27 mouse cellular contexts compared by ENCODE assay signal in the genomic region with DNA sequence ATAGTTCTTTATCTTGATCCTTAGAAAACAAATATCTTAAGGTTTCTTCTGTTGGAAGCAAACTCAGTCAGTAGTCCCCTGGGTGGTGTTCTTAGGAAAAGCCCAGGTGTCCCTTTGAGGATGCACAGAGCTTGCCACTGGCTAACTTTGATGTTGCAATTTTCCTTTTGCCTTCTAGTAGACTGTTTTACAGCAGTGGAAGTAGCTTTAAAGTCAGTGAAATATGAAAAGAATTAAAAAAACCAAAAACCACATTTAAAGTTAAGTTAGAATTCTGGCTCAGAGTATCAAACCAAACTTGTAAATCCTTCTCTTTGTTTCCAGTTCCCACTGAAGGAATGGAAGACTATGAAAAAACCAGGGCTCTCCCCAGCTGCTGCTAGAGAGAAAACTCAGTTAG. TPM values are rescaled to one million over a fixed set of nuclear protein-coding genes. Genes with fewer than 3 reads are reported as not detected.
DNase-seq lines count a peak whose midpoint lies in the region; ATAC-seq and TF ChIP-seq lines count a peak whose summit lies in the region.
"Had no signal": no experiment of that assay in that cellular context is flagged by ENCODE, and none has a peak within 500 bp of the region (broad histone marks: within the 10 kb centered on the region; RNA-seq: fewer than 3 reads in every experiment).

No protein-coding gene starts in this region.

- H3K36me3 ChIP-seq in kidney, postnatal 0 days (ENCODE audit: insufficient read depth, low read length): no peaks in the 10 kb centered on the region
- no peaks in the 10 kb centered on the region for H3K36me3 ChIP-seq in midbrain, embryonic 11.5 days (ENCODE audit: control insufficient read depth, insufficient read depth, low read length)
- no peaks in the 10 kb centered on the region for H3K36me3 ChIP-seq in midbrain, embryonic 13.5 days
- no peaks in the 10 kb centered on the region for H3K36me3 ChIP-seq in embryonic facial prominence, embryonic 13.5 days
- no peaks in the 10 kb centered on the region for H3K36me3 ChIP-seq in myocyte (ENCODE audit: control insufficient read depth, insufficient read depth)
- H3K36me3 ChIP-seq: forebrain, embryonic 10.5 days; heart, embryonic 10.5 days; heart, embryonic 13.5 days had no signal

- ATAC-seq in kidney, postnatal 0 days (replicated peaks; ENCODE audit: low FRiP score, low read depth): no peak
- no peak for ATAC-seq in midbrain, embryonic 11.5 days (ENCODE audit: low FRiP score)
- no peak for ATAC-seq in midbrain, embryonic 13.5 days
- ATAC-seq in embryonic facial prominence, embryonic 13.5 days (ENCODE audit: insufficient number of reproducible peaks, insufficient read depth, low FRiP score, low TSS enrichment, low read depth): no peak
- ATAC-seq: forebrain, embryonic 13.5 days; forebrain, embryonic 16.5 days; Patski had no signal

- peak; percentile 35 for DNase-seq in kidney, postnatal 0 days (ENCODE audit: low spot score)
- no peak for DNase-seq in kidney, adult 9 months
- DNase-seq in midbrain, embryonic 11.5 days (ENCODE audit: low spot score, missing footprints): peak; percentile 82
- no peak for DNase-seq in spleen, adult 12 weeks (ENCODE audit: low spot score)
- DNase-seq: adrenal gland, postnatal 10 days; adrenal gland, postnatal 36 days; B cell, adult 2 months; cerebellum, adult 18-20 months; cerebellum, adult 9-10 months; cerebellum, postnatal 14 days; gastrocnemius, postnatal 10 days; gastrocnemius, postnatal 36 days; heart, adult 2 months; heart, postnatal 14 days; heart, postnatal 4 days had no signal

- H3K27me3 ChIP-seq in kidney, postnatal 0 days (ENCODE audit: insufficient read depth, low read length): no peaks in the 10 kb centered on the region
- H3K27me3 ChIP-seq in midbrain, embryonic 11.5 days (ENCODE audit: control insufficient read depth, insufficient read depth, low read length): no peaks in the 10 kb centered on the region
- H3K27me3 ChIP-seq in midbrain, embryonic 13.5 days: no peaks in the 10 kb centered on the region
- H3K27me3 ChIP-seq in embryonic facial prominence, embryonic 13.5 days: no peaks in the 10 kb centered on the region
- no peaks in the 10 kb centered on the region for H3K27me3 ChIP-seq in myocyte (ENCODE audit: control insufficient read depth, insufficient read depth, insufficient read length)
- H3K27me3 ChIP-seq: CH12.LX; forebrain, embryonic 13.5 days; heart, embryonic 13.5 days; Patski had no signal

- no peak overlapping the region for H3K4me2 ChIP-seq in kidney, postnatal 0 days (ENCODE audit: low read length)
- no peak overlapping the region for H3K4me2 ChIP-seq in midbrain, embryonic 11.5 days
- no peak overlapping the region for H3K4me2 ChIP-seq in midbrain, embryonic 13.5 days (replicated peaks)
- no peak overlapping the region for H3K4me2 ChIP-seq in embryonic facial prominence, embryonic 13.5 days
- no peak overlapping the region for H3K4me2 ChIP-seq in myocyte (ENCODE audit: low read depth)
- H3K4me2 ChIP-seq: forebrain, embryonic 13.5 days; heart, embryonic 13.5 days; hindbrain, embryonic 14.5 days had no signal

- no peaks in the 10 kb centered on the region for H3K9me3 ChIP-seq in kidney, postnatal 0 days (replicated peaks; ENCODE audit: low read length)
- no peaks in the 10 kb centered on the region for H3K9me3 ChIP-seq in midbrain, embryonic 11.5 days (ENCODE audit: control insufficient read depth, low read length)
- no peaks in the 10 kb centered on the region for H3K9me3 ChIP-seq in midbrain, embryonic 13.5 days
- no peaks in the 10 kb centered on the region for H3K9me3 ChIP-seq in embryonic facial prominence, embryonic 13.5 days
- H3K9me3 ChIP-seq: forebrain, embryonic 10.5 days; forebrain, embryonic 13.5 days; G1E; heart, embryonic 10.5 days; heart, embryonic 13.5 days had no signal

- no peak overlapping the region for H3K9ac ChIP-seq in kidney, postnatal 0 days (ENCODE audit: low read depth, low read length)
- no peak overlapping the region for H3K9ac ChIP-seq in midbrain, embryonic 11.5 days (ENCODE audit: low read length)
- no peak overlapping the region for H3K9ac ChIP-seq in midbrain, embryonic 13.5 days (replicated peaks)
- no peak overlapping the region for H3K9ac ChIP-seq in embryonic facial prominence, embryonic 13.5 days
- H3K9ac ChIP-seq: forebrain, embryonic 13.5 days; heart, embryonic 13.5 days; hindbrain, embryonic 14.5 days had no signal

- H3K4me3 ChIP-seq in kidney, postnatal 0 days (replicated peaks; ENCODE audit: low read depth, low read length): no peak overlapping the region
- no peak overlapping the region for H3K4me3 ChIP-seq in midbrain, embryonic 11.5 days (ENCODE audit: low read depth, low read length)
- no peak overlapping the region for H3K4me3 ChIP-seq in midbrain, embryonic 13.5 days (replicated peaks)
- H3K4me3 ChIP-seq in embryonic facial prominence, embryonic 13.5 days: no peak overlapping the region
- no peak overlapping the region for H3K4me3 ChIP-seq in myocyte
- H3K4me3 ChIP-seq: forebrain, embryonic 10.5 days; forebrain, embryonic 13.5 days; heart, adult 2 months; heart, embryonic 10.5 days; heart, embryonic 13.5 days had no signal

- peaks cover 91% of the 10 kb centered on the region for H3K79me2 ChIP-seq in myocyte (ENCODE audit: control insufficient read depth, insufficient read depth)

- TF ChIP-seq POLR2A in myocyte (IDR thresholded peaks at IDR 0.05; ENCODE audit: insufficient read length, low read depth): no peak

- H3K27ac ChIP-seq in kidney, postnatal 0 days: no peak overlapping the region
- no peak overlapping the region for H3K27ac ChIP-seq in midbrain, embryonic 11.5 days (ENCODE audit: low read depth, low read length)
- H3K27ac ChIP-seq in midbrain, embryonic 13.5 days: no peak overlapping the region
- H3K27ac ChIP-seq in embryonic facial prominence, embryonic 13.5 days: peak overlapping the region; percentile 49; the same call in 1 of the 2 replicates
- H3K27ac ChIP-seq: forebrain, embryonic 10.5 days; forebrain, embryonic 13.5 days; heart, adult 2 months; heart, embryonic 10.5 days; heart, embryonic 13.5 days; hindbrain, embryonic 14.5 days had no signal

- no peak for TF ChIP-seq CTCF in kidney, postnatal 0 days (IDR thresholded peaks at IDR 0.05; ENCODE audit: low read depth)

- no peak overlapping the region for H3ac ChIP-seq in myocyte (ENCODE audit: control insufficient read depth, insufficient read length)

- H3K4me1 ChIP-seq in kidney, postnatal 0 days (replicated peaks; ENCODE audit: insufficient read depth, low read length): 0 out of 2 replicates have a peak, but pooled peaks cover 14% of the 10 kb centered on the region
- H3K4me1 ChIP-seq in midbrain, embryonic 11.5 days (ENCODE audit: control insufficient read depth, insufficient read depth, low read length): peaks cover 14% of the 10 kb centered on the region
- peaks cover 26% of the 10 kb centered on the region for H3K4me1 ChIP-seq in midbrain, embryonic 13.5 days (replicated peaks)
- peaks cover 24% of the 10 kb centered on the region for H3K4me1 ChIP-seq in embryonic facial prominence, embryonic 13.5 days

TF ChIP-seq in myocyte, 11 proteins besides CTCF, POLR2A, EP300 and RAD21:
- TF ChIP-seq TCF12 (IDR thresholded peaks at IDR 0.05; ENCODE audit: insufficient read depth, poor library complexity, severe bottlenecking): no peak
- TF ChIP-seq CEBPB (IDR thresholded peaks at IDR 0.05; ENCODE audit: insufficient read depth, poor library complexity, severe bottlenecking): peak; percentile 65; the same call in 1 of the 2 replicates
- TF ChIP-seq SRF (IDR thresholded peaks at IDR 0.05; ENCODE audit: control insufficient read depth, insufficient read length, low read depth): no peak

RNA-seq across cellular contexts. Expression of a gene that starts 47.8 kb away (rescaled TPM):
- 6.8 and 7.1 TPM in 2 replicates for polyA plus RNA-seq in kidney, postnatal 0 days (2015; fragmentation: Nextera tagmentation; extraction: Ambion mirVana)
- 8.7 and 11.1 TPM in 2 replicates for polyA plus RNA-seq in midbrain, embryonic 11.5 days (2014; fragmentation: Nextera tagmentation; extraction: Ambion mirVana)
- 9.7 and 11.7 TPM in 2 replicates for polyA plus RNA-seq in midbrain, embryonic 13.5 days (2015; fragmentation: Nextera tagmentation; extraction: Ambion mirVana)
- polyA plus RNA-seq in embryonic facial prominence, embryonic 13.5 days (2015; fragmentation: Nextera tagmentation; extraction: Ambion mirVana): 10.8 and 12.5 TPM in 2 replicates
- polyA plus RNA-seq in myocyte (2012; fragmentation: generic; extraction: Trizol): 59.5 TPM

Comparison
In these comparisons a context has a peak if more than half of its experiments do, and no peak if none do; other contexts are left out.
1. DNase-seq: peak in kidney, postnatal 0 days (single experiment) and midbrain, embryonic 11.5 days (single experiment); none in kidney, adult 9 months (single experiment) and spleen, adult 12 weeks (single experiment).